Mouse (Mus musculus) small intestine, adult 2 months (tissue): ENCODE results near the gene Gm7029.

Experiments used
- CTCF ChIP-seq: fragments of 200-500 bp; IDR thresholded peaks from 2 replicates; pipeline ENCODE4 v1.5.1; 2012; ENCODE audit warnings: low read depth, mild to moderate bottlenecking, control low read depth, inconsistent platforms, low read length, moderate library complexity, mixed read lengths; ENCODE audit not compliant: insufficient replicate concordance, insufficient read length; ENCODE audit errors: extremely low read depth
- POLR2A ChIP-seq: fragments of 200-500 bp; IDR thresholded peaks from 2 replicates; pipeline ENCODE4 v1.6.1; 2012; ENCODE audit warnings: low read depth, mild to moderate bottlenecking, control low read depth, inconsistent platforms, low read length, moderate library complexity

DNA sequence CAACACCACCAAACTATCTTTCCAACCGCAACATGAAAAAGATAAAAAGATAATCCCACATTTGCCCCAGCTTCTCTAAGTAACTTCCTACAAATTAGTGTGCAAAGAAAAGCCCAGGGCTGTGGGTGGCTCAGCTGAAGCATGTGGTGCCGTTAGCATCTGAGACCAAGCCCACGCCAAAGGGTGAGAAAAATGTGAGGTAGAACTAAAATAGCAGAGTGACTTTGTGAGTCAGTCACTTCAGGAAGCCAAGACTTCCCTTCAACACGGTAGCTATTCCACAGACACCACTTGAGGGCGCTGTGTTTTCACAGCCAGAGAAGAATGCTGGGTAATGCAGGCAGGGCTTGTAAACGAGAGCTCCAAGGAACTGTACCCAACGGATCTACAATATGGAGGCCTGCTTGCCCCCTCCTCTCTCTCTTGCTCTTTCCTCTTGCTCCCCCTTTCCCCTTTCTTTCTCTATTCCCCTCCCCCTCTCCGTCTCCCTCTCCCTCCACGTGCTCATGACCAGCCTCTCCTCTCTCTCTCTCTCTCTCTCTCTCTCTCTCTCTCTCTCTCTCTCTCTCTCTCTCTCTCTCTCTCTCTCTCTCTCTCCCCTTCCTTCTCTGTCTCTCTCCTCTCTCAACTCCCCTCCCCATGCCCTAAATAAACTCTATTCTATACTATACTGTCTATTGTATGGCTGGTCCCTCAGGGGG is 8.2 kb upstream of the Gm7029 start:
- no peak for TF ChIP-seq POLR2A
- peak; percentile 59; the same call in 1 of the 2 replicates for TF ChIP-seq CTCF
